Mouse (Mus musculus) kidney, embryonic 16.5 days (tissue): ENCODE data around the gene Bcl10. TPM values are rescaled to one million over a fixed set of nuclear protein-coding genes. Genes with fewer than 3 reads are reported as not detected.
"Not testable (repeated sequence)": the region's sequence is repeated elsewhere in the genome, so short reads cannot be mapped to it uniquely, and the experiment has no call there.

Experiments
- ATAC-seq: fragments of 200-750 bp; cut with Nextera tagmentation; 2 replicates; pipeline ENCODE4 v1.8.0; 2017; ENCODE audit warnings: moderate TSS enrichment; ENCODE audit not compliant: low FRiP score, low TSS enrichment
- H3K27ac ChIP-seq: fragments of 300-500 bp; sonication (generic); 2 replicates; pipeline ENCODE4 v1.5.1; 2014; ENCODE audit warnings: low read length
- H3K27me3 ChIP-seq: fragments of 300-500 bp; sonication (generic); 2 replicates; pipeline ENCODE4 v1.6.1; 2014; ENCODE audit warnings: low read length, control low read depth, mixed read lengths; ENCODE audit not compliant: insufficient read depth
- H3K36me3 ChIP-seq: fragments of 300-500 bp; sonication (generic); 2 replicates; pipeline ENCODE4 v1.6.1; 2014; ENCODE audit warnings: low read length, control low read depth, mixed read lengths; ENCODE audit not compliant: insufficient read depth
- H3K4me1 ChIP-seq: fragments of 300-500 bp; sonication (generic); 2 replicates; pipeline ENCODE4 v1.6.1; 2014; ENCODE audit warnings: low read length, control low read depth, mixed read lengths; ENCODE audit not compliant: insufficient read depth
- H3K4me2 ChIP-seq: fragments of 300-500 bp; sonication (generic); replicated peaks from 2 replicates; pipeline ENCODE4 v1.6.1; 2014; ENCODE audit warnings: low read depth, low read length
- H3K4me3 ChIP-seq: fragments of 300-500 bp; sonication (generic); 2 replicates; pipeline ENCODE4 v1.5.1; 2014; ENCODE audit warnings: mild to moderate bottlenecking, low read length
- H3K9ac ChIP-seq: fragments of 300-500 bp; sonication (generic); replicated peaks from 2 replicates; pipeline ENCODE4 v1.6.1; 2014; ENCODE audit warnings: low read length
- H3K9me3 ChIP-seq: fragments of 300-500 bp; sonication (generic); 2 replicates; pipeline ENCODE4 v1.6.1; 2016; ENCODE audit warnings: low read length, control low read depth
- WGBS: fragments of 180-500 bp; shearing (Covaris S2); extraction: QIAGEN DNeasy Blood & Tissue Kit; methylation state at CpG from one replicate; pipeline ENCODE4 v1.1.7; 2014; 5-methylcytosine and 5-hydroxymethylcytosine counted together
- polyA plus RNA-seq: library from polyadenylated mRNA; unstranded; fragments of >200 nt; fragmentation: Nextera tagmentation; extraction: Ambion mirVana; gene quantifications from 2 replicates; pipeline ENCODE4 v1.2.1, GENCODE M21; 2015

Bcl10 gene
- 53.5 and 56.2 TPM in 2 replicates for polyA plus RNA-seq

- Histone ChIP-seq H3K4me3 (peak within 1 kb of the TSS; percentile 41), H3K4me2 (peak within 1 kb of the TSS; percentile 59), H3K9me3 (peaks cover 6% of the 10 kb centered on the region; the same call in 1 of the 2 replicates), H3K9ac (peak within 1 kb of the TSS; percentile 67), H3K27ac (peak within 1 kb of the TSS; percentile 82), H3K4me1 (peaks cover 25% of the 10 kb centered on the region), H3K36me3 (no peaks in the 10 kb centered on the region), H3K27me3 (no peaks in the 10 kb centered on the region)
- ATAC-seq: no peak
- whole genome bisulfite sequencing: 40% methylated on average over 11 of the region's 11 CpGs
Observed at GRCm38 (mm10) chr3:145922019-145922854, at the start of gene Bcl10. Bcl10 (plus strand) TSS chr3:145922804.

GRCm38 (mm10) chr3:145873271-145873670 is 49.3 kb upstream of the Bcl10 start:
- 89% methylated on average over 1 of the region's 1 CpGs for WGBS
- no peaks in the 10 kb centered on the region for H3K9me3 ChIP-seq
- H3K4me1 ChIP-seq: no peaks in the 10 kb centered on the region
- 0 out of 2 replicates have a peak, but pooled peaks cover 2% of the 10 kb centered on the region for H3K36me3 ChIP-seq
- H3K27me3 ChIP-seq: no peaks in the 10 kb centered on the region
- H3K4me3 ChIP-seq: no peak overlapping the region
- H3K27ac ChIP-seq: no peak overlapping the region
- no peak overlapping the region for H3K9ac ChIP-seq
- H3K4me2 ChIP-seq: no peak overlapping the region
- ATAC-seq: no peak

- no peak overlapping the region for H3K9ac ChIP-seq
- ATAC-seq: no peak
- no peaks in the 10 kb centered on the region for H3K9me3 ChIP-seq
- H3K27me3 ChIP-seq: no peaks in the 10 kb centered on the region
- no peak overlapping the region for H3K4me2 ChIP-seq
- H3K27ac ChIP-seq: no peak overlapping the region
- H3K4me3 ChIP-seq: no peak overlapping the region
- no peaks in the 10 kb centered on the region for H3K4me1 ChIP-seq
- 0 out of 2 replicates have a peak, but pooled peaks cover 2% of the 10 kb centered on the region for H3K36me3 ChIP-seq
- WGBS: 84% methylated on average over 4 of the region's 4 CpGs
Observed at GRCm38 (mm10) chr3:145874126-145874525, 48.5 kb upstream of the Bcl10 start.

GRCm38 (mm10) chr3:145876120-145876519 is 46.5 kb upstream of the Bcl10 start:
- 84% methylated on average over 11 of the region's 11 CpGs for WGBS
- H3K27me3 ChIP-seq: no peaks in the 10 kb centered on the region
- no peak for ATAC-seq

GRCm38 (mm10) chr3:145878867-145879266 is 43.7 kb upstream of the Bcl10 start:
- not testable (repeated sequence) for H3K27ac ChIP-seq, ATAC-seq, H3K27me3 ChIP-seq

More at GRCm38 (mm10) chr3:145876120-145876519, 46.5 kb upstream of the Bcl10 start:
- Histone ChIP-seq H3K9ac (no peak overlapping the region), H3K36me3 (0 out of 2 replicates have a peak, but pooled peaks cover 2% of the 10 kb centered on the region), H3K4me3 (no peak overlapping the region), H3K9me3 (no peaks in the 10 kb centered on the region), H3K4me1 (no peaks in the 10 kb centered on the region), H3K27ac (no peak overlapping the region), H3K4me2 (no peak overlapping the region)

GRCm38 (mm10) chr3:145880335-145880734 is 42.3 kb upstream of the Bcl10 start:
- Histone ChIP-seq H3K9me3 (no peaks in the 10 kb centered on the region), H3K9ac (no peak overlapping the region), H3K4me1 (peaks cover 1% of the 10 kb centered on the region; the same call in 1 of the 2 replicates), H3K36me3 (0 out of 2 replicates have a peak, but pooled peaks cover 2% of the 10 kb centered on the region), H3K4me3 (no peak overlapping the region), H3K27me3 (no peaks in the 10 kb centered on the region), H3K27ac (no peak overlapping the region), H3K4me2 (no peak overlapping the region)
- WGBS: 43% methylated on average over 1 of the region's 1 CpGs
- no peak for ATAC-seq

More at GRCm38 (mm10) chr3:145878867-145879266, 43.7 kb upstream of the Bcl10 start:
- not testable (repeated sequence) for H3K4me2 ChIP-seq, H3K9me3 ChIP-seq, H3K4me1 ChIP-seq, H3K9ac ChIP-seq, H3K4me3 ChIP-seq, H3K36me3 ChIP-seq
- 96% methylated on average over 13 of the region's 14 CpGs for WGBS

- Histone ChIP-seq H3K27me3 (no peaks in the 10 kb centered on the region), H3K4me3 (no peak overlapping the region), H3K27ac (no peak overlapping the region), H3K4me2 (no peak overlapping the region), H3K9me3 (no peaks in the 10 kb centered on the region), H3K9ac (no peak overlapping the region), H3K36me3 (no peaks in the 10 kb centered on the region), H3K4me1 (peaks cover 14% of the 10 kb centered on the region)
- WGBS: 87% methylated on average over 15 of the region's 15 CpGs
- ATAC-seq: no peak
Observed at GRCm38 (mm10) chr3:145882076-145882874, 40.3 kb upstream of the Bcl10 start.

GRCm38 (mm10) chr3:145883233-145883632 is 39.4 kb upstream of the Bcl10 start:
- H3K4me2 ChIP-seq: no peak overlapping the region
- WGBS: 30% methylated on average over 2 of the region's 2 CpGs

GRCm38 (mm10) chr3:145885376-145885775 is 37.2 kb upstream of the Bcl10 start:
- 77% methylated on average over 4 of the region's 4 CpGs for whole genome bisulfite sequencing
- Histone ChIP-seq H3K4me1 (peaks cover 14% of the 10 kb centered on the region), H3K4me2 (no peak overlapping the region), H3K27ac (peak overlapping the region; percentile 80), H3K9ac (no peak overlapping the region), H3K27me3 (no peaks in the 10 kb centered on the region), H3K9me3 (no peaks in the 10 kb centered on the region), H3K4me3 (no peak overlapping the region), H3K36me3 (peaks cover 6% of the 10 kb centered on the region)
- ATAC-seq: no peak

More at GRCm38 (mm10) chr3:145883233-145883632, 39.4 kb upstream of the Bcl10 start:
- Histone ChIP-seq H3K27ac (no peak overlapping the region), H3K9me3 (no peaks in the 10 kb centered on the region), H3K27me3 (no peaks in the 10 kb centered on the region), H3K36me3 (no peaks in the 10 kb centered on the region), H3K4me3 (no peak overlapping the region), H3K4me1 (peaks cover 14% of the 10 kb centered on the region), H3K9ac (no peak overlapping the region)
- ATAC-seq: no peak; the same call in none of the 2 replicates
